Mouse (Mus musculus): ENCODE results near the gene Magi3. TPM values are rescaled to one million over a fixed set of nuclear protein-coding genes. Genes with fewer than 3 reads are reported as not detected.

The Magi3 gene
- polyA plus RNA-seq, 1 experiment from 2014 or later = 4.3 TPM

- no peaks in the 10 kb centered on the region for H3K27me3 ChIP-seq (ENCODE audit: insufficient read depth, low read length)
- 90% methylated on average over 3 of the region's 3 CpGs for WGBS
- no peaks in the 10 kb centered on the region for H3K4me1 ChIP-seq (ENCODE audit: insufficient read depth, low read length)
- H3K9me3 ChIP-seq (ENCODE audit: low read length) = no peaks in the 10 kb centered on the region
- no peak for ATAC-seq (ENCODE audit: low FRiP score, low TSS enrichment)
- no peak overlapping the region for H3K27ac ChIP-seq (ENCODE audit: low read length)
- H3K4me2 ChIP-seq (replicated peaks; ENCODE audit: low read depth, low read length) = no peak overlapping the region
- peaks cover 23% of the 10 kb centered on the region for H3K36me3 ChIP-seq (ENCODE audit: insufficient read depth, low read length)
- no peak overlapping the region for H3K9ac ChIP-seq (replicated peaks; ENCODE audit: low read length)
- no peak overlapping the region for H3K4me3 ChIP-seq (ENCODE audit: low read length)
Observed at GRCm38 (mm10) chr3:104017931-104018330, 202.2 kb downstream of the Magi3 start.

DNA sequence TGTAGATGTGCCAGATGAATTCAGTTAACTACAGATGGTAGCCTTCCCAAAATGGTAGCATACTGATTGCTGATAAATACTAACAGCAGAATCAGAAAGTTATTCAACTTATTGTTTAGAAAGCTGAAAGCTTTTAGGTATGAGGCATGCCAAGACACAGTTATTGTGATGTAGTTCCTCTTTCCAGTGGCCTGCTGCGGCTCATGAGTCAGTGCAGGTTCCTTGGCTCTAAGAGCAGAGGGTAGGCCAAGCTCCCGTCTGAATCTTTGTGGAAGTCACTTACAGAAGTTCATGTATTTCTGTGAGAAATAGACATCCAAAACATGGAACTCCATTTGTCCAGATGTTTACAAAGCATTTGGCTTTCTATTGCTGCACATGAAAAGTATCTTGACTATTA, 208.2 kb downstream of the Magi3 start:
- 94% methylated on average over 2 of the region's 2 CpGs for WGBS
- peaks cover 30% of the 10 kb centered on the region for H3K36me3 ChIP-seq (ENCODE audit: insufficient read depth, low read length)

GRCm38 (mm10) chr3:104009924-104010662, 210.1 kb downstream of the Magi3 start:
- Histone ChIP-seq H3K9me3 (ENCODE audit: low read length) (no peaks in the 10 kb centered on the region), H3K4me3 (ENCODE audit: low read length) (no peak overlapping the region), H3K36me3 (ENCODE audit: insufficient read depth, low read length) (peaks cover 42% of the 10 kb centered on the region), H3K27me3 (ENCODE audit: insufficient read depth, low read length) (no peaks in the 10 kb centered on the region), H3K9ac (replicated peaks; ENCODE audit: low read length) (no peak overlapping the region), H3K27ac (ENCODE audit: low read length) (no peak overlapping the region), H3K4me2 (replicated peaks; ENCODE audit: low read depth, low read length) (no peak overlapping the region), H3K4me1 (ENCODE audit: insufficient read depth, low read length) (no peaks in the 10 kb centered on the region)
- ATAC-seq (ENCODE audit: low FRiP score, low TSS enrichment) = no peak
- WGBS = 90% methylated on average over 5 of the region's 5 CpGs

More for the DNA sequence above, 208.2 kb downstream of the Magi3 start:
- no peaks in the 10 kb centered on the region for H3K27me3 ChIP-seq (ENCODE audit: insufficient read depth, low read length)
- no peak overlapping the region for H3K9ac ChIP-seq (replicated peaks; ENCODE audit: low read length)
- no peak for ATAC-seq (ENCODE audit: low FRiP score, low TSS enrichment)
- no peaks in the 10 kb centered on the region for H3K4me1 ChIP-seq (ENCODE audit: insufficient read depth, low read length)
- no peak overlapping the region for H3K4me3 ChIP-seq (ENCODE audit: low read length)
- H3K9me3 ChIP-seq (ENCODE audit: low read length) = no peaks in the 10 kb centered on the region
- no peak overlapping the region for H3K4me2 ChIP-seq (replicated peaks; ENCODE audit: low read depth, low read length)
- no peak overlapping the region for H3K27ac ChIP-seq (ENCODE audit: low read length)

DNA sequence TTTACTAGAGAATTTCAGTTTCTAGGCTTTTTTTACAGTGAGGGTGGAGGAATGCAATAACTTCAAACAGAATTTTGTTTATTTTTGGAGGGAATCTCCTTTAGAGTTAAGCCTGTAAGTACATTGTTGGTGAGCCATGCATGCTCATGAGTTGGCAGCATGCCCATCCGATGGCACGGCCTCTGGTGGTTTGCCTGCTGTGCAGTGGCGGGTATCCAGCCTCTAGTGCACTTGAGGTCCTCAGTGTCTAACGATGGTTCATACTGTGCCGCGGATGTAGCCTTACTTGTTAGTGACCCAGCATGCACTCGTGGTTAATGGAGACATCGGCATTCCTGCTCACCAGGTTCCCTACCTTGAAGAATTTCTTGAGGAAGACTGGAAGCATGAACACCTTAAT, 212.7 kb downstream of the Magi3 start:
- WGBS = 93% methylated on average over 8 of the region's 8 CpGs
- Histone ChIP-seq H3K4me3 (ENCODE audit: low read length) (no peak overlapping the region), H3K4me1 (ENCODE audit: insufficient read depth, low read length) (no peaks in the 10 kb centered on the region), H3K27ac (ENCODE audit: low read length) (no peak overlapping the region), H3K27me3 (ENCODE audit: insufficient read depth, low read length) (no peaks in the 10 kb centered on the region), H3K9ac (replicated peaks; ENCODE audit: low read length) (no peak overlapping the region), H3K4me2 (replicated peaks; ENCODE audit: low read depth, low read length) (no peak overlapping the region), H3K36me3 (ENCODE audit: insufficient read depth, low read length) (peaks cover 50% of the 10 kb centered on the region), H3K9me3 (ENCODE audit: low read length) (no peaks in the 10 kb centered on the region)
- ATAC-seq (ENCODE audit: low FRiP score, low TSS enrichment) = no peak

GRCm38 (mm10) chr3:104006896-104007466, 213.2 kb downstream of the Magi3 start:
- H3K27me3 ChIP-seq (ENCODE audit: insufficient read depth, low read length) = no peaks in the 10 kb centered on the region
- peaks cover 47% of the 10 kb centered on the region for H3K36me3 ChIP-seq (ENCODE audit: insufficient read depth, low read length)
- no peak overlapping the region for H3K4me3 ChIP-seq (ENCODE audit: low read length)
- no peak overlapping the region for H3K27ac ChIP-seq (ENCODE audit: low read length)
- H3K4me1 ChIP-seq (ENCODE audit: insufficient read depth, low read length) = no peaks in the 10 kb centered on the region
- no peak overlapping the region for H3K4me2 ChIP-seq (replicated peaks; ENCODE audit: low read depth, low read length)
- WGBS = 92% methylated on average over 8 of the region's 8 CpGs
- ATAC-seq (ENCODE audit: low FRiP score, low TSS enrichment) = no peak
- H3K9me3 ChIP-seq (ENCODE audit: low read length) = no peaks in the 10 kb centered on the region
- no peak overlapping the region for H3K9ac ChIP-seq (replicated peaks; ENCODE audit: low read length)

GRCm38 (mm10) chr3:103998724-103999123, 221.4 kb downstream of the Magi3 start:
- WGBS = 92% methylated on average over 4 of the region's 4 CpGs
- Histone ChIP-seq H3K9ac (replicated peaks; ENCODE audit: low read length) (no peak overlapping the region), H3K4me3 (ENCODE audit: low read length) (no peak overlapping the region), H3K4me2 (replicated peaks; ENCODE audit: low read depth, low read length) (no peak overlapping the region), H3K36me3 (ENCODE audit: insufficient read depth, low read length) (peaks cover 32% of the 10 kb centered on the region), H3K4me1 (ENCODE audit: insufficient read depth, low read length) (no peaks in the 10 kb centered on the region), H3K9me3 (ENCODE audit: low read length) (no peaks in the 10 kb centered on the region), H3K27me3 (ENCODE audit: insufficient read depth, low read length) (no peaks in the 10 kb centered on the region), H3K27ac (ENCODE audit: low read length) (no peak overlapping the region)
- ATAC-seq (ENCODE audit: low FRiP score, low TSS enrichment) = no peak

- H3K4me3 ChIP-seq (ENCODE audit: low read length) = no peak overlapping the region
- H3K27me3 ChIP-seq (ENCODE audit: insufficient read depth, low read length) = no peaks in the 10 kb centered on the region
- H3K36me3 ChIP-seq (ENCODE audit: insufficient read depth, low read length) = peaks cover 36% of the 10 kb centered on the region
- WGBS = 96% methylated on average over 3 of the region's 3 CpGs
- H3K4me1 ChIP-seq (ENCODE audit: insufficient read depth, low read length) = no peaks in the 10 kb centered on the region
- H3K27ac ChIP-seq (ENCODE audit: low read length) = no peak overlapping the region
- no peak overlapping the region for H3K9ac ChIP-seq (replicated peaks; ENCODE audit: low read length)
- H3K4me2 ChIP-seq (replicated peaks; ENCODE audit: low read depth, low read length) = no peak overlapping the region
- ATAC-seq (ENCODE audit: low FRiP score, low TSS enrichment) = no peak
- no peaks in the 10 kb centered on the region for H3K9me3 ChIP-seq (ENCODE audit: low read length)
Observed at GRCm38 (mm10) chr3:103991271-103991670, 228.9 kb downstream of the Magi3 start.

DNA sequence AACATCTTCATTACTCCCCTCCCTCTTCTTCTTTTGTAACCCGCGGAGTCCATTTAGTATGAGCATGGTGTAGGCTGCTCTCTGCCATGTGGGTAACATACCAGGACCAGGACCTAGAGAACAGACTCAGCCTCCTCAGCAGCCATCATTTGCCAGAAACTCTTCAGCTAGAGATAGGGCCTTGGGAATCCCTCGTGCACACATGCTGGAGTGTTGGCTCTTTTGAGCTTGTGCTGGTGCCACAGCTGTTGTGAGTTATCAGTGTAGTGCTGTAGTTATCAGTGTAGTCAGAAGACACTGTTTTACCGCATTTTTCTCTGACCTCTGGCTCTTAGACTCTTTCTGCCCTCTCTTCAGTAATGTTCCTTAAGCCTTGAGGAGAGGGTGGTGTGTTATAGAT, 230.8 kb downstream of the Magi3 start:
- Histone ChIP-seq H3K36me3 (ENCODE audit: insufficient read depth, low read length) (peaks cover 34% of the 10 kb centered on the region), H3K9ac (replicated peaks; ENCODE audit: low read length) (no peak overlapping the region), H3K27me3 (ENCODE audit: insufficient read depth, low read length) (no peaks in the 10 kb centered on the region), H3K4me3 (ENCODE audit: low read length) (no peak overlapping the region), H3K9me3 (ENCODE audit: low read length) (no peaks in the 10 kb centered on the region), H3K4me2 (replicated peaks; ENCODE audit: low read depth, low read length) (no peak overlapping the region), H3K27ac (ENCODE audit: low read length) (no peak overlapping the region), H3K4me1 (ENCODE audit: insufficient read depth, low read length) (no peaks in the 10 kb centered on the region)
- no peak for ATAC-seq (ENCODE audit: low FRiP score, low TSS enrichment)
- 91% methylated on average over 4 of the region's 4 CpGs for WGBS

GRCm38 (mm10) chr3:103987831-103988432, 232.2 kb downstream of the Magi3 start:
- ATAC-seq (ENCODE audit: low FRiP score, low TSS enrichment) = no peak
- no peaks in the 10 kb centered on the region for H3K4me1 ChIP-seq (ENCODE audit: insufficient read depth, low read length)
- H3K4me2 ChIP-seq (replicated peaks; ENCODE audit: low read depth, low read length) = no peak overlapping the region
- no peaks in the 10 kb centered on the region for H3K9me3 ChIP-seq (ENCODE audit: low read length)
- no peak overlapping the region for H3K9ac ChIP-seq (replicated peaks; ENCODE audit: low read length)
- no peaks in the 10 kb centered on the region for H3K27me3 ChIP-seq (ENCODE audit: insufficient read depth, low read length)
- H3K27ac ChIP-seq (ENCODE audit: low read length) = no peak overlapping the region
- no peak overlapping the region for H3K4me3 ChIP-seq (ENCODE audit: low read length)
- 48% methylated on average over 5 of the region's 5 CpGs for WGBS
- H3K36me3 ChIP-seq (ENCODE audit: insufficient read depth, low read length) = peaks cover 32% of the 10 kb centered on the region

GRCm38 (mm10) chr3:103985194-103985593, 235.0 kb downstream of the Magi3 start:
- H3K27ac ChIP-seq (ENCODE audit: low read length) = no peak overlapping the region
- peaks cover 24% of the 10 kb centered on the region for H3K36me3 ChIP-seq (ENCODE audit: insufficient read depth, low read length)
- H3K27me3 ChIP-seq (ENCODE audit: insufficient read depth, low read length) = no peaks in the 10 kb centered on the region
- H3K4me3 ChIP-seq (ENCODE audit: low read length) = no peak overlapping the region
- H3K4me2 ChIP-seq (replicated peaks; ENCODE audit: low read depth, low read length) = no peak overlapping the region
- no peaks in the 10 kb centered on the region for H3K9me3 ChIP-seq (ENCODE audit: low read length)
- ATAC-seq (ENCODE audit: low FRiP score, low TSS enrichment) = no peak
- no peaks in the 10 kb centered on the region for H3K4me1 ChIP-seq (ENCODE audit: insufficient read depth, low read length)
- no peak overlapping the region for H3K9ac ChIP-seq (replicated peaks; ENCODE audit: low read length)
- WGBS = 98% methylated on average over 2 of the region's 2 CpGs

Measured in kidney, embryonic 16.5 days (tissue).